Mouse (Mus musculus): ENCODE results near the gene Ddc.

The Ddc gene

DNA sequence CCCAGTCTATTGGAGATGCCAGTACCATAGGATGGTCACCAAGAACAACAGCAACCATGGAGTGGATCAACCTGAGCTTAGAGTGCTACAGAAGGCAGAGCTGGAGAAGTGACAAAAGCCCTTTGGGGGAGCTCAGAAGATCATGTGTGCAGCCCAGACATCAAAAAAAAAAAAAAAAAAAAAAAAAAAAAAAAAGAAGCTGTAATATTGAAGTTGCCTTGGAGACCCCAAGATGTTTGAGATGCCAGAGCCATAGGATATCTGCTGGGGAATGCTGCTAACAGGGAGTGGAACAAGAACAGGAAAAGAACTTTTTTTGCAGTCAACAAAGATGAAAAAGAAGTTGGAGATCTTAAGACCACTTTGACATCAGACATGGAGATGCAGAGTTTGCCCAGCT is 7.6 kb upstream of the Ddc start:
- DNase-seq (ENCODE audit: low spot score), result no peak

DNA sequence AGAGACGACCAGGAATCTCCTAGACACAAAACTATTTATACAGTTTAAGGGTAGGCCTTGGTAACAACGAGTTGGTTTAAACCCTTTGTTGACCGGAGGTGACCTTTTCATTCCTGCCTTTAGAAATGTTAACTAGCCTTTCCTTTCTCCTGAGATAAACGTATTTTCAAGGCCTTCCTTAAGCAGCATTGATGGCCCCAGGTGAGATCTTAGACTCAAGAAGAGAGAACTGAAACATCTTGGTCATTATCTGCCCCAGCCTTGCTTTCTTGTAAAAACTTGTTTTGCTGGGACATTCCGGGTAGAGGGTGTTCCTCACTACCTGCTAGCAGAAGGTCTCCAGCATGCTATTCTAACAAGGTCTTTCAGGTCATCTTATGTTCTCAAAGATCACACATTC is 7.1 kb upstream of the Ddc start:
- DNase-seq (ENCODE audit: low spot score), result no peak

DNA sequence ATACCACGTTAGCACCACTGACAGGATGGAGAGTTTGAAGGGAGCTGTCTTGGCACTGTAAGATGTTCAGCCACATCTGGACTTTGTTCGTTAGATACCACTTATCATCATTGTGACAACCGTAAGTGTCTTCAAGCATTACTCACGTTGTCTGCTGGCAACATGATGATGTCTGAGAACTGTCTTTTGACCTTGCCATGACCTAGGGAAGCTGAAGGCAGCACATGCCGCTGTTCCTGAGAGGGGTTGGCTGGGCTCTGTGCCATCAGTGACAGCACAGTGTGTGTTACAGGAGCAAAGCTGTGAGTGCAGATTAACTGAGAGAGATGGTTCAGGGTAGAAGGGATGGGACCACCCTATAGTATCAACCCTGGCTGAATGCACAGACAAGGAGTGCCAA is 3.6 kb upstream of the Ddc start:
- DNase-seq (ENCODE audit: low spot score), result no peak

DNA sequence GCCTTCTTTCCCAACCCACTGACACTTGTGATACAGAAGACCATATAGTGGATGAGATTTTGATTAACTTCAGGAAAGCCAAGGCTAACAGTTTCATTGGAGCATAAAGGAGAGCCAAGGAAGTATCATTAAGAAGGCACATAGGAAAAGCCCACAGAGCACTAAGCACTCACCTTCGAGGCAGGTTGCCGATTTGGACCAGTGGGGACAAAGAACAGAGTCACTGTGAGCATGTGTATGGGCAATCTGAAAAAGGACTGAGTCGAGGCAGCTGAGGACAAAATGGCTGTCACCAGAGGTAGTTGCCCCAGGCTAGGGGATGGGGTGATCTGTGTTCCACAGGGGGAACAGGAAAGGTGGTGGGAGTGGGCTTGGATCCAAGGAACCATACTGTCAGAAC is 552 bp upstream of the Ddc start:
- DNase-seq (ENCODE audit: low spot score), result no peak

DNA sequence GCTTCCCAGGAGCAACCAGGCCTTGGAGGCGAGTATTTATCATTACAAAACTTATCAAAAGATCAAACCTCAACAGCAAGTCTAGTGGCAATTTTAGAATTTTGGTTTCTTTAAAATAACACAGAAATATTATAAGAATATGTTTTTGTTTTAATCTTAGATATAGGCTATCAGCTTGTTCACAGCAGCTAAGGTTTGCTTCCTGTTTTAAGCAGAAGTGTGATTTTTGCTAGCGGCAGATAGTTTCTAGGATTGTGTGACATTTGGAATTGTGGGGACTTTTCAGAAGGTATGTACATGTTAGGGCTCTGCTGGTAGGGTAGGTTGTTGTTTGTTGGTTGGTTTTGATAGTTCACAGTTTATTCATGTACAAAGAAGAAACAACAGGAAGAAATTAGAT is 2.5 kb downstream of the Ddc start:
- DNase-seq (ENCODE audit: low spot score), result no peak

DNA sequence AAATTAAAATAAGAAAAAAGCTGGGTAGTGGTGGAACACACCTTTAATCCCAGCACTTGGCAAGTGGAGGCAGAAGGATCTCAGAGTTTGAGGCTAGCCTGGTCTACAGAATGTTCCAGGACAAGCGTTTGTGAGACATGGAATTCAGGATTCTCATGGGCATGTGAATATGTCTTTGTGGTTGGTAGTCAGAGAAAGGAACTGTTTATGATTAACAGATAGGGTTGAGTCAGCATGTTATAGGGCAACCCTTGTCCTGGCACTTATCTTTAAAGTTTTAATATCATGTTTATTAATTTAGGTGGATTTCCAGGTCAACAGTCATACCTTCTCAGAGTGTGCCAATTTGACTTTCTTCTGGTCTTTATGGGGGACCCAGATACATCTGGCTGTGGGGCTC is 4.2 kb downstream of the Ddc start:
- no peak for DNase-seq (ENCODE audit: low spot score)

DNA sequence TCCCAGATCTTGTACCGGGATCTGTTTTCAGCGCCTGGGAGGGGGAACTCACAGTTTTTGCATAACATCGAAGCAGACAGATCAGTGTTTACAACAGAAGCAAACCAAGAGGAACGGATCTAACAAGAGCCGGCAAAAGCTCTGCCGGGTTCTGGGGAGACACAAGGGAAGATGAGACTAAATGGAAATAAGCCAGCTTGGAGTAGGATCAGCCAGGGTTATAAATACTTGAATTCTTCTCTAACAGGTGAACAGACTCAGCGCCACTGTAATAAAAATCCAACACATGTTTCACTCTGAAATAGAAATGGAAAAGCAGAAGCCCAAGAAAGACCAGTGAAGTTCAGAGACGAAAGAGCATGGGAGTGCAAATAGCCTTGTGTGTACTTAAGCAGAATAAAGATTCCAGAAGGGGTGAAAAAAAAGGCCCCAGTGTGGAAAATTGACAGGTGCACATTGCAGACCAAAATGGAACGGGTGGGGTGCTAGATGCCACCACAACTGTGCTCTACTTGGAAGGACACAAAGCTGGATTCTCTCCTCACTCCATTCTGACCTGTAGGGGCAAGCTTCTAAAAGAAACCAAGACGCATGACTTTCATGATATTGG is 4.8 kb downstream of the Ddc start:
- no peak for DNase-seq (ENCODE audit: low spot score)

DNA sequence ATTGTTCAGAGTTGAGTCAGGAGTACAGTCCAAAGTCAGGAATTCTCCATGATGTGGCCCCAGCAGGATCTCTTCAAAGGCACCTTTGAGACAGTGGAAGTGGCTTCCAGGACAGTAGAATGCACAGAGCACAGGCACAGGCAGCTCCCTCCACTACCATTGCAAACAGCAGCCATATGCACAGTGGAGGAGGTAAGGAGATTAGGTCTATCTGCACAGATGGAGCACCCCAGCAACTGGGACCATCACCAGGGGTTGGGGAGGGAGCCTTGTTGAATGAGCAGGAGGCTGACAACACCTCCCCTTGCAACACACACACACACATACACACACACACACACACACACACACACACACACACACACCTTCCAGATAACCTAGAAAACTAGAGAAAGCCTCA is 6.1 kb downstream of the Ddc start:
- DNase-seq (ENCODE audit: low spot score), result no peak

DNA sequence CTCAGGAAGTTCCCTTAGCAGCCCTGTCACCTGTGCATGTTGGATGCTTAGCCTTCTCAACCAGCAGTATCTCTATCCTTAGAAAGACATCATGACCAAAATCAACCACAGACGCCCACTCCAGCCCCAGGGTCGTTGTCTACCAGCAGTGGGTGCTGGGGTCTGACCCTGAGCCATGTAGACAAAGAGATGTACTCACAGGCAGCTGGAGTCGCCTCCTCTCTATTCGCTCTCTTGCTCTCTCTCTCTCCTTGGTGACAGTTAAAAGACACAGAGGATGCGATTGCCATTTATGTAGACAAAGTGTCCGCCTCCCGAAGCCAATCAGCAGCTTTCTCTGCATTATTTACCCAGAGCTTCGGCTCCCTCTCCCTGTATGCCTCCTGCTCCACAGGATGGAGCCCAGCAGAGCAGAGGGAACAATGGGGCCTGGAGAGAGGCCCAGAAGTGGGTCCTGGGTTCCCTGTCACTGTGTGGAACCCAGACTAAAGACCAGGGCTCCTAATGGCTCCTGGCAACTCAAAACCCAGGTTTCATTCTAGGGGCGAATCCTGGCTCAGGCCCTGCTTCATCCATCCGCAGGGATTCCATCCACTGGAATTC is 7.7 kb downstream of the Ddc start:
- DNase-seq (ENCODE audit: low spot score), result no peak

DNA sequence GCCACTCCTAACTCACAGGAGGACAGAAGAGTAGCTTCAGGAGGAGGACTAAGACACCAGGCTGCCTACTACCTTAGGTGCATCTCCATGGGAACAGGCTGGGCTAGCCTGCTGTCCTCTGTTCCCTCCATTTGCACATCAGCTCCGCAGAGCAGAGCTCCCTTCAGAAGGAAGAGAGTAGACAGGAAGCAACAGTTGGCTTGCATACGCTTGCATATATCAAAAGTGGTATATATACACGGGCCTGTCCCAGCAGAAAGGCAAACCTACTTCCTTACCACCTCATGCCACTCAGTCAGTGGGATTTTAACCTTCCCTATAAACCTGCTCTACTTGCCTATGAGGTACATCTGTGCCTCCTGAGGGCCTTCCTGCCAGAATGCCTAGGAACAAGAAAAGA is 9.2 kb downstream of the Ddc start:
- DNase-seq (ENCODE audit: low spot score), result no peak

DNA sequence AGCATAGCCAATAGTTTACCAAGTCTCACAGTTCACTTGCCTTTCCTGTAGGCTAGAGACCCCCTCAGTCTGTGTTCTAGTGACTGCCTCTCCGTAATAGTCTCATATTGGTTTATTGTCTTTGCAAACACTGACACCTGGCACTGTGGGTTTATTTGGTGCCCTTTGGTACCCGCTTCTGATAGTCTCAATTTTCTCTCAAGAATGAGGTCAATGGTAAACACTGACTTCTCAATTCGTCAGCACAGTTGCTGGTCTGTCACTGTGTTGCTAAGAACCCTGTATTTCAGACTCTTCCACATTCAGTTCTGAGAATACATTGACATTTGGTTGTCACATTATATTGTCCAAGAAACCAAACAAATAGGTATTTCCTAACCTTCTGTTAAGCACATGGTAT is 9.9 kb downstream of the Ddc start:
- DNase-seq (ENCODE audit: low spot score), result no peak

DNA sequence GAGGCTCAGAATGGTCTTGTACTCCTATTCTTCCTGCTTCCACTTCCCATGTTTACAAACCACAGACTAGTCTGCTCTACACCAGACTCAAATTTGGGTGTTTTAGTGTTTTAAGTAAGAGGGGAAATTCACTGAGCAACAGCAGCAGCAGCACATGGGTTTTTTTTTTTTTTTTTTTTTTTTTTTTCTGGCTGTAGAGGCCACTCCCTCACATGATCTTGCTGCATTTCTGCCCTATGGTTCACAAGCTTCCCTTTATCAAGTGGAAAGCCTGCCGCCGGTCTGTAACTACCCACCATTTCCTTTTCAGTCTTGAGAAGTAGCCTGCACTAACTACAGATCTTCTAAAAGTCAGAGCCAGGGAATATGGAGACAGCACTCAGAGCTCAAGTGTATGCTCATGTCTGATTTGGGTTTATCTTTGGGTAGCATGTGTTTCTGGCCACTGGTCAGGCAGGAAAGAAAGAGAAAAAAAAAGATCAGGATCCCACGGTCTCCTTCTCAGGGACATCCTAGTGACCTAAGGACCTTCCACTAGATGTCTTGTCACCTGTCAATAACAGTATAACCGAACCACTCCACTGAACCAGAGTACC is 11.4 kb downstream of the Ddc start:
- no peak for DNase-seq (ENCODE audit: low spot score)

DNA sequence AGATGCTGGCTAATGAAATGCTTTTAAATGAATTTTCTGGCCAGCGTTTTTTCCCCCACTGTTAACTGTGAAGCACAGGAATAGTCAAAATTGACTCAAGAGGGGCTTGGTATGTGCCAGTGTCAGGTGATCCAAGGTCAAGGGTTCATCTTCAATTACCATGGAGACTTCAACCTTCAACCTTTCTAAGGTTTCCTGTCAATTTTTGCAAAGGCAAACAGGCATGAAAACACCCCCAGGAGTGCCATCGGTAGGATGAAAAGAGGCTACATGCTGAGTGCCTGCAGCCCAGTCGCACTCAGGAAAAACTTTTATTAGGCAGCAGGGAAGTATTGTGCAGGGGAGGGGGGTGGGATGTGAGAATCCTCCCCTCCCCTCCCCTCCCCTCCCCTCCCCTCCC is 12.0 kb downstream of the Ddc start:
- no peak for DNase-seq (ENCODE audit: low spot score)

DNA sequence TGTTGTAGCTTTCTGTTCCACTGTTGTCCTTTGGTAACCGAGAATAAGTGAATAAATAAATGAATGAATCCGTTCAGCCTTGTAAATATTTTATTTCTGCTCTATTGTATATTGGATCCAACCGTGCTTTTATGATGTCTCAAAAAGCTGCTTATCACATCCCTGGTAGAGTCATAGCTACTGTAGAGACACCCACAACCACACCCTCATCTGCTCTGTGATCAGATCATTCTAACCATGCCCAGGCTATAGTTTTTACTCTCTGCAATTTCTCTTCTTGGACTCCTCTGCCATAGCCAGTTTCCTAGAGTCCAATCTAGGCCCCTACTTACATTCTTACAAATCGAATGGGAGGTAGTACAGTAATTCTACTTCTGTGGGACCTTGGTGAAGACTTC is 12.7 kb downstream of the Ddc start:
- DNase-seq (ENCODE audit: low spot score), result no peak

DNA sequence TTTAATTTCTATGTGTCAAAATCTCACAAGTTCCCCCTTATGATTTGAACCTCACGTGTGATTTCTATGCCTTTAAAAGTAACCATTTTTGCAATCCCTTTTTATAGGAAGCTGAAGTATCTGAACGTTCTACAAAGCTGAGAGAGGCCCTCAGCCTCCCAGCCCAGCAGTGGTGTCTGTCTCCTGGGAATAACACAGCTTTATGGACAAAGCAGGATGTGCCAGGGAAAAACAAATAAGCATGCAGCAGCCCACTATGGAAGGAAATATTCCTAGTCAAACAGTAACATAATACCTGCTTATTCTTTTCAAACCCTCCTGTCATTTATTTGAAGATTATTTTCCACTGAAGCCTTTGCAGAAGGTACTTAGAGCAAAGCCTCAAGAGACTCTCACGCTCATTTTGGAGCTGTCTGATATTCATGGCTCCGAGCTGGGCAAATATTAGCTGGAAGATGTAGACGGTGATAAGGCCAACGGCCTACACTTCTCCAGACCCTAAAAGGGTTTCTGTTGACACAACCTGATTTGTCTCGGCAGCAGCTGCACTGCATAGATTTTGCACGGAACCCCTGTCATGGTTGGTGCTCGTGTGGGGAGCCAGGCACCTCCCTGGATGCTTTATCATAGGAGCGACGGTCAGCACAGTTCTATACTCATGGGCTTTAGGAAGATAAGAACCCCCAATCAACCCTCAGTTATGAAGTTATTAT is 13.3 kb downstream of the Ddc start:
- no peak for DNase-seq (ENCODE audit: low spot score)

DNA sequence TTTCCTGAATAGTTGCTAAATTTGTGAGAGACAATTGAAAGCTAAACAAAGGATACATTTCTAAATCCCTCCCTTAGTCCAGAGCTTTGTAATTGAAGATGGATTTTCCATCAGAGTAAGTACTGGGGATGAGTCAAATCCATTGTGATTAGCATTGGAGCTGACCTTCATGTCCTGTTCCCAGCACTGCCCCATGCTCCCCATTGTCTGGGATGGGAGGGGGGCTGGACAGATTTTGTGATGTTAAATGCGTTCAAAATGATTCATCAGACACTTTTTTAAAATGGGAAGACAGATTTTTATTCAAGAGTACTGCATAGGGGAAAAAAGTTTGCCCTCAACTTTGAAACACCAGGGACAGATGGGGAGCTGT is 16.2 kb downstream of the Ddc start:
- no peak for DNase-seq (ENCODE audit: low spot score)

DNA sequence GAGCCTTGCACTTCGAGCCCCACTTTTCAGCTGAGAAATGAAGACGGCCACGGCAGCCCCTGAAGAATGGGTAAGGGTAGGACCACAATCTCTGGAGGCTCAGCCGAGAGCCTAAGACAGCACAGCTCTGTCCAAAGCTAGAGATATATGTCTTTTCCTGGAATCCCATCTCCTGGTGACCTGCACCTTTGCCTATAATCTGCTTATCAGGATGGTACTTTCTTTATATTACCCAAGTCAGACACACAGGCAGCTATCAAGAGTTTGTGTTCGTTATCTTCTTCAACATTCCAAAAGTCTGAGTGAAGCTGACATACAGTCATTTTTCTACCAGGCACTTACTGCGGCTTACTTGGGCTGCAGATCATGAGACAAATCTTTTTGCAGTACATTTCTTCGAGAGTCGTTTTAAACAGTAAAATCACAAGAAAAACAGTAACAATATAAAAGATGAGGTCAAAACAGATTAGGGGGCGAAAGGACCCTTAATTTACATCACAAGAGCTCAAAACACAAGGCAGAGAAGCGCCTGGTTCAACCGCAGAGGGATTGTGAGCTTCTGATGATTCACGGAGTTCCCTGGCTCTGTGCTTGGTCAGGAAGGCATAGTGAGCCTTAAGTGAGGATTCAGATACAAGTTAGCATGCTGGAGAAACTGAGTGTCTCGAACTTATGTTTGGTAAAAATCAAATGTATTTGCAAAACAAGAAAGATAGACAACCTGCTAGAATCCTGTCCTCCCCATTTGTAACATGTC is 16.7 kb downstream of the Ddc start:
- no peak for DNase-seq (ENCODE audit: low spot score)

DNA sequence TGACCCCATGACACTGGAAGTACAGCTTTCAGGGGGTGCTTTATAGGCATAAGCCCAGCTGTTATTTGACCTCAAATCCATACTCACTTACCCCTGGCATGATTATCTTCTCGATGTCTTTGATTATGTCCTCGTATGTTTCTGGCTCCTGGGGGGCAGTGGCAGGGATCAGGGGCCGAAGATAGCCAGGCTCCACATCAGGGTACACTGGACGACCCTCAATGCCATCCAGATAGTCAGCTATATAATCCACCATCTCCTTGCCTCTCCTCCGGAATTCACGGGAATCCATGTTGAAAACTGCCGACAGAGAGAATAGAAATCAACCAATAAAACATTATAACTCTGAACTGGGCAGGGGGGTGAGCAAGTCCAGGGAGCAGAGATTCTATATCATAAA is 17.6 kb downstream of the Ddc start:
- no peak for DNase-seq (ENCODE audit: low spot score)

DNA sequence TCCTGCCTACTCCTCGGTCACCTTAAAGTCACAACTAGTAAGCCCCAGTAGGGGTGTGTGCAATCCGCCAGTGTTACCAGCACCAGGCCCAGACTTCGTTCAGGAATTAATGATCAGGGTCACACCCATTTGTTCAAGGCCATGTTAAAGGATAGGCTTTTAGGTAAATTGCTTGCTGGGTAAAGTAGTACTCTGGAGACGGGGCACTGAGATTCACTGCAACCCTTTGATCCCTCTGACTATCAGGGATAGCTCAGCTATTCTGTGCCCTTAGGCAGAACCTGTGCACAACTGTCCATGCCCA is 18.3 kb downstream of the Ddc start:
- DNase-seq (ENCODE audit: low spot score), result no peak

DNA sequence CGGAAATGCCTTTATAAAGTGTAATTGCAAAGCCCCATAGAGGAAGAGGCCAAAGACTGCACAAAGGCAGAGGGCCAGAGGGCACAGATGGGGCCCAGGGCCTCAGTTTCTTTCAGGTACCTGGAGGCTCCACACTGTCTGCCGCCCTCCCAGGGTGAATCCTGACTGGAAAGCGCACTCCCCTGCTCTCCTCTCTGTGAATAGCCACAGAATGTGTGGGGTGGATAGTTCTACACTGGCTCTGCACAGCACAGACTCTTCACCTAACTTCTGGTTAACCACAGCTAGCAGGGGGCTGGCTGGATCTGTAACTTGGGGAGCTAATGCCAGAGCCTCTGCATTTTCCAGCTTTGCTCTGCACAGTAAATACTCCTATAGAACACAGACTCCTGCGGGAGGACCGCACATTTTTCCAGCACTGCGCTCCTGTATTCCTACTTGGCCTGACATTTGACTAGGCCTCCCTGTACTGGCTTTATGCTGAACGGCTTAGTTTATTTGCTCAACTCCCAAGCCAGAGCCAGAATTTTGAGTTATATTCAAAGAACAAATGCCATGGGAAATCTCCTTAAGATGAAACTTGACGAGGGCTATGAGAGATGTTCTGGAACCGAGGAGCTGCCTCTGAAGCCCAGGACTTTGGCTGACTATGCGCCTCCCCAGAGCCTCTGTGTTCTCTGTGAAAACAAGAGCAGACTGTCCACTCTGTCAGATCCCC is 18.8 kb downstream of the Ddc start:
- no peak for DNase-seq (ENCODE audit: low spot score)

DNA sequence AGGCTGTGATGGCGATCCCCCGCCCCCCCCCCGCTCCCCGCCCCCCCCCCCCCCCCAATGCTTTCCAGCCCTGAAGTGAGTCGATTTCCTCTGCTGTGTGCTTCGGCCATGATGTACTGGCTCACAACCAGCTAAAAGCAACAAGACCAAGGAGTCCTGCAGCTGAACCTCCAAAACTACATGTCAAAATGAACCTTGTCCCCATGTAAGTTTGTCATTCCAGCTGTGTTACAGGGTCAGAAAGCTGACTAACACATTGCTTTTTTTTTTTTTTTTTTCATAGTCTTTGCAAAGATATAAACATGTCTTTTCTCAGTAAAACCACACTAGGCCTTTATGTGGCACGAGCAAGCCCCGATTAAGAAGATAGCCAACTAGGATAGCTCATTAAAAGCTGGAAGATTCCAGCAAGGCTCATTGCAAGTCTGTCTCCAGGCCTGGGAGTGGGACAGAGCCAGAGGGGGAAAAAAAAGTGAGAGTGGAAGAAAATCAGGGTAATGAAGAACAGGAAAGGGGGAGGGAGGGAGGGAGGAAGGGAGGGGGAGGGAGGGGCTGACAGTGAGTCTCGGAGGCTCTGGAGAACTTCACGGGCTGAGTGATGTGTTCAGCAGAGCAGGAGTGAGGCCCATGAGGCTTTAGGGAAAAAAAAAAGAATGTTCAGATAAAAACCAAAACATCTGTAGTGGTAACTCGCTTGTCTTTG is 19.5 kb downstream of the Ddc start:
- DNase-seq (ENCODE audit: low spot score), result no peak

DNA sequence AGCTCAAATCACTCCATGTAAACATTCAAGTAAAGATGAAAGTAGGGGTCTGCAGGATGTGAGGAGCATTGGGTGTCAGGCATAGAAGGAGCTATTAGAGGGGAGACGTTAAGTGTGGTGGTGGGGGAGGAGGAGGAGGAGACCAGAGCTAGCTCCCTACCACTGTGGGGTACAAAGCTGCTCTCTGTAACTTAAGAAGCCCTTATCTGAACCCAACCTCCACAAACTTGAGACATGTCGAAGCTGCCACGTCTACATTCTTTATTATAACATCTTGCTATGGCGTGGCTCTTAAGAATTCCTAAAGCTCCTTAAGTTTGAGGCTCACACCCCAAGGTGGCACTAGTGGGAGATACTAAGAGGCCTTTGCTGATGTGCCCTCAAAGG is 20.1 kb downstream of the Ddc start:
- no peak for DNase-seq (ENCODE audit: low spot score)

All from spleen, adult 12 weeks (tissue).